Mouse (Mus musculus): ENCODE measurements around the gene Myo18a.

Gene Myo18a

GRCm38 (mm10) chr11:77900187-77900586, 137.1 kb downstream of the Myo18a start:
- DNase-seq (ENCODE audit: low spot score): no peak

- DNase-seq (ENCODE audit: low spot score): no peak
These were observed 137.7 kb downstream of the Myo18a start for GRCm38 (mm10) chr11:77900696-77901095.

- DNase-seq (ENCODE audit: low spot score): no peak
These were observed 138.3 kb downstream of the Myo18a start for GRCm38 (mm10) chr11:77901366-77901765.

DNA sequence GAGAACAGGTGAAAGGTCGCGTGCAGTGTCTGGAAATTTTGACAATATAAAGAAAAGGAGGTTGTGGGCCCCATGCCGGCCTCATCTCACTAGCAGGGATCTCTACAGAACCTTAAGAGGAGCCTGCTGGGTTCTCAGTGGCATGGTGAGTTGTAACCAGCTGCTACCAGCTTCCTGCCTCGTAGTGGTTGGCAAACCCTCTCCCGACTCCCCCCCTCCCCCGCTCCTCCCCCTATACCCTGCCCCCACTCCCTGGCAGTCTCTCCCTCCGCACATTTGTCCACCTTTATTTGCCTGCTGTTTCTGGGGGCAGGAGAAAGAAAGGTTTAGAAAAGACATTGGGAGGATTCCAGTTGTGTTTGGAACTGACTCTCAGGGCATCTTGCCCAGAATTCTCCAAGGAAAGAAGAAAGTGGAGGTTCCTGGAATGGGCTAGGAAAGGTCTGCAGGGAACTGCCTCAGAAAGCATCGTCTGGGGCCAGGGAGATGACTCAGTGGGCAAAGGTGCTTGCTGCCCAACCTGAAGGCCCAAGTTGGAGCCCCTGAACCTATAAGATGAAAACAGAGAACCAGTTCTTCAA, 138.8 kb downstream of the Myo18a start:
- no peak for DNase-seq (ENCODE audit: low spot score)

GRCm38 (mm10) chr11:77903761-77904160, 140.7 kb downstream of the Myo18a start:
- DNase-seq (ENCODE audit: low spot score): no peak

DNA sequence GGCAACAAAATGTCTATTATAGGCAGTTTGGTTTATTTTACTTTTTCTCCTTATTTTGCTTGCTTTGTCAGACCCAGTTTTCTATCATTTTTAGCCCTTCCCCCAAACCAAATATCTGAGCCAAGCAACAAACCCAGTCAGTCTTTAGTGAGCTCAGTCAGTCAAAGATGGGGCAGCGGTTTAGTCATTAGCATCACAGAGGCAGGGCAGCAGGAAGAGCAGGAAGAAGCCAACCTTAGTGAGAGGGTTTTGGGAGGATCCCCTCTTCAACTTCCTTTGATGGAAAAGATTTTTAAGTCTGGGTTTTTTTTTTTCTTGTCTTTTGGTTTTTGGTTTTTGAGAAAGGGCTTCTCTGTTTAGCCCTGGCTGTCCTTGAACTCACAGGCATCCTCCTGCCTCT, 141.7 kb downstream of the Myo18a start:
- no peak for DNase-seq (ENCODE audit: low spot score)

- DNase-seq (ENCODE audit: low spot score): no peak
These were observed 143.1 kb downstream of the Myo18a start for GRCm38 (mm10) chr11:77906097-77906687.

DNA sequence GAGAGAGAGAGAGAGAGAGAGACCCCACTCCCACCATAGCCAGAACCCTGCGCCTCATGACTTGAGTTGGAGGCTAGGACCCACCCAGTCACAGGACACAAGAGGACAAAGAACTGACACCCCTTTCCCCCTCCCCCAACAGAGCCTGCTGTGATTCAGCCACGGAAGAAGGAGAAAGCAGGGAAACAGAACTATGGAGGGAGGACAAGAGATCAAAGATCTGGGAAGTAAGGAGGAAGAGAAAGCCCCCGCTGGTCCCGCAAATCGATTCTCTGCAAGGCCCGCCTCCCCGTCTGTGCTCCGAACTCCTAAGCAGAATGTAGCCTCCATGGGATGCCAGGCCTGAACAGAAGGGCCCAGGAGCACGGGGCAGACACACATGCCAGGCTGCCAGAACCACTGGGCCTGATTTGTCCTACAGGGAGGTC, 143.7 kb downstream of the Myo18a start:
- DNase-seq (ENCODE audit: low spot score): no peak

DNA sequence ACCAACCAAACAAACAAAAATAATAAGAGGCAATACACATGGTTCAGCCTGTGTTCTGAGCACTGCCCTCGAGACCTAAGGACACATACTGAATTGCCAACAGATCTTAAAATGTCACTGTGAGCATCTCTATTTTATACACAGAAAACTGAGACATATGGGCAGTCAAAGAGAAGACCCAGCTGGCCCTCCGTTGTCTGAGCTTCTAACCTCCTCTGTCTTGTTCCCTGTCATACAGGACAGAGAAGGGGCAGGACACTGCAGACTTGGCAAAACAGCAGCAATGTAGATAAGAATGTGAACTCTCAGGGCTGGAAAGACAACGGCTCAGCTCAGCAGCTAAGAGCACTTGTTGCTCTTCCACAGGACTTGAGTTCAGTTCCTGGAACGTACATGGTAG, 145.4 kb downstream of the Myo18a start:
- no peak for DNase-seq (ENCODE audit: low spot score)

GRCm38 (mm10) chr11:77909376-77909775, 146.3 kb downstream of the Myo18a start:
- no peak for DNase-seq (ENCODE audit: low spot score)

DNA sequence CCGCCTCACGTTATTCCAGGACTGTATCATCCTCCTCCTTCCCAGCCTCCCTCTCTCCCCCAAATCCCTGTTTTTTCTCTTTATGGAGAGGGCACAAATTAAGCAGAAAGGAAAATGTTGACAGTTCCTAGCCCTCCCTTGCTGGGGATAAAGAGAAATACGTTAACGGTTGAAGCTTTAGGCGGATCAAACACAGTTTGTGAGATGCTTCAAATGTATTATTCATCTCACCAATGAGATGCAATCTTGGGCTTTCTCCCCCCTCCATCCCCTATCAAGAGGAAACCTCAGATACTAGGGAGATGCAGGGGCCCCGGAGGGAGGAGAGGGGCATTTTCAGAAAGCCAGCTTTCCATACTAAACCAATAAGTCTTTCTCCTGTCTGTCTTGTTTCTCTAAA, 146.7 kb downstream of the Myo18a start:
- DNase-seq (ENCODE audit: low spot score): no peak

DNA sequence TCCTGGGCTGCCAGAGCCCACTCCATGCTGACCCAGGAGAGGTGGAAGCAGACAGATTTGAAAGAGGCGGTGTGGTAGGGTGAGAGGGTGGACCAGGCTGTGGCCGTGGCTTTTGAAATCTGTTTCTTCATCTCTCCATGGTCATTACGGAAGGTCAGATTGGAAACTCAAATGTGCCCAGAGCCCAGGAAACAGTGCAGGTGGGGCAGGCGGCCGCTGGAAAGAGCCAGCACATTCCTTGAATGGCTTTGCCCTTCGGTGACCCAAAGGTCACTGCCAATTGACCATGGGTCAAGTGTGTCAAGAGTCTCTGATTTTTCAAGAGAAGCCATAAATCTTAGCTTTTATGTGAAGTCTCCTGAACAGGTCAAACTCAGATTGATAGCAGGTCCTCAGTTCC, 150.5 kb downstream of the Myo18a start:
- no peak for DNase-seq (ENCODE audit: low spot score)

- DNase-seq (ENCODE audit: low spot score): no peak
These were observed 151.7 kb downstream of the Myo18a start for GRCm38 (mm10) chr11:77914598-77915260.

Measured in ovary, adult 18-20 months (tissue).